Mouse (Mus musculus): Measurements from ENCODE around the gene Tsnaxip1. TPM values are rescaled to one million over a fixed set of nuclear protein-coding genes. Genes with fewer than 3 reads are reported as not detected.

The Tsnaxip1 gene
- polyA plus RNA-seq, 1 experiment from 2014 or later, result 0.19 TPM

- no peak for DNase-seq (ENCODE audit: low spot score)
- H3K4me3 ChIP-seq, result no peak overlapping the region
- peaks cover 54% of the 10 kb centered on the region for H3K36me3 ChIP-seq (replicated peaks)
- 93% methylated on average over 7 of the region's 7 CpGs for WGBS
- no peak overlapping the region for H3K27ac ChIP-seq (replicated peaks)
- no peaks in the 10 kb centered on the region for H3K4me1 ChIP-seq
- no peaks in the 10 kb centered on the region for H3K9me3 ChIP-seq
- H3K27me3 ChIP-seq (replicated peaks; ENCODE audit: low read depth, poor library complexity, severe bottlenecking), result no peaks in the 10 kb centered on the region
Observed at GRCm38 (mm10) chr8:105804797-105805196, 22.7 kb upstream of the Tsnaxip1 start.

- no peaks in the 10 kb centered on the region for H3K4me1 ChIP-seq
- peaks cover 51% of the 10 kb centered on the region for H3K36me3 ChIP-seq (replicated peaks)
- no peaks in the 10 kb centered on the region for H3K9me3 ChIP-seq
- 85% methylated on average over 3 of the region's 3 CpGs for WGBS
- no peak overlapping the region for H3K27ac ChIP-seq (replicated peaks)
- DNase-seq (ENCODE audit: low spot score), result no peak
- H3K4me3 ChIP-seq, result no peak overlapping the region
- no peaks in the 10 kb centered on the region for H3K27me3 ChIP-seq (replicated peaks; ENCODE audit: low read depth, poor library complexity, severe bottlenecking)
Observed at GRCm38 (mm10) chr8:105805346-105805745, 22.2 kb upstream of the Tsnaxip1 start.

- H3K27ac ChIP-seq (replicated peaks), result no peak overlapping the region
- H3K9me3 ChIP-seq, result no peaks in the 10 kb centered on the region
- DNase-seq (ENCODE audit: low spot score), result no peak
- no peaks in the 10 kb centered on the region for H3K4me1 ChIP-seq
- H3K27me3 ChIP-seq (replicated peaks; ENCODE audit: low read depth, poor library complexity, severe bottlenecking), result no peaks in the 10 kb centered on the region
- 87% methylated on average over 1 of the region's 1 CpGs for WGBS
- H3K4me3 ChIP-seq, result no peak overlapping the region
- H3K36me3 ChIP-seq (replicated peaks), result peaks cover 57% of the 10 kb centered on the region
Observed at GRCm38 (mm10) chr8:105805964-105806363, 21.6 kb upstream of the Tsnaxip1 start.

GRCm38 (mm10) chr8:105807766-105808165 lies 19.8 kb upstream of the Tsnaxip1 start:
- Histone ChIP-seq H3K9me3 (no peaks in the 10 kb centered on the region), H3K27ac (replicated peaks) (no peak overlapping the region), H3K4me3 (no peak overlapping the region), H3K27me3 (replicated peaks; ENCODE audit: low read depth, poor library complexity, severe bottlenecking) (no peaks in the 10 kb centered on the region), H3K36me3 (replicated peaks) (peaks cover 68% of the 10 kb centered on the region), H3K4me1 (no peaks in the 10 kb centered on the region)
- DNase-seq (ENCODE audit: low spot score), result no peak
- 91% methylated on average over 5 of the region's 5 CpGs for WGBS

- WGBS, result 94% methylated on average over 2 of the region's 2 CpGs
Observed at GRCm38 (mm10) chr8:105808480-105808879, 19.1 kb upstream of the Tsnaxip1 start.

GRCm38 (mm10) chr8:105810245-105810786 lies 17.2 kb upstream of the Tsnaxip1 start:
- Histone ChIP-seq H3K9me3 (no peaks in the 10 kb centered on the region), H3K4me1 (no peaks in the 10 kb centered on the region), H3K27ac (replicated peaks) (no peak overlapping the region), H3K27me3 (replicated peaks; ENCODE audit: low read depth, poor library complexity, severe bottlenecking) (no peaks in the 10 kb centered on the region), H3K4me3 (no peak overlapping the region), H3K36me3 (replicated peaks) (peaks cover 71% of the 10 kb centered on the region)
- no peak for DNase-seq (ENCODE audit: low spot score)
- WGBS, result 90% methylated on average over 6 of the region's 6 CpGs

More at GRCm38 (mm10) chr8:105808480-105808879, 19.1 kb upstream of the Tsnaxip1 start:
- H3K36me3 ChIP-seq (replicated peaks), result peaks cover 70% of the 10 kb centered on the region
- no peak for DNase-seq (ENCODE audit: low spot score)
- H3K27ac ChIP-seq (replicated peaks), result no peak overlapping the region
- no peak overlapping the region for H3K4me3 ChIP-seq
- no peaks in the 10 kb centered on the region for H3K4me1 ChIP-seq
- H3K27me3 ChIP-seq (replicated peaks; ENCODE audit: low read depth, poor library complexity, severe bottlenecking), result no peaks in the 10 kb centered on the region
- H3K9me3 ChIP-seq, result no peaks in the 10 kb centered on the region

GRCm38 (mm10) chr8:105811061-105811460 lies 16.5 kb upstream of the Tsnaxip1 start:
- Histone ChIP-seq H3K4me1 (no peaks in the 10 kb centered on the region), H3K27me3 (replicated peaks; ENCODE audit: low read depth, poor library complexity, severe bottlenecking) (no peaks in the 10 kb centered on the region), H3K4me3 (no peak overlapping the region), H3K9me3 (no peaks in the 10 kb centered on the region), H3K36me3 (replicated peaks) (peaks cover 69% of the 10 kb centered on the region), H3K27ac (replicated peaks) (no peak overlapping the region)
- WGBS, result 92% methylated on average over 10 of the region's 10 CpGs
- DNase-seq (ENCODE audit: low spot score), result no peak

- H3K9me3 ChIP-seq, result no peaks in the 10 kb centered on the region
- H3K4me1 ChIP-seq, result no peaks in the 10 kb centered on the region
- WGBS, result 85% methylated on average over 3 of the region's 3 CpGs
- H3K27me3 ChIP-seq (replicated peaks; ENCODE audit: low read depth, poor library complexity, severe bottlenecking), result no peaks in the 10 kb centered on the region
- H3K36me3 ChIP-seq (replicated peaks), result peaks cover 70% of the 10 kb centered on the region
- DNase-seq (ENCODE audit: low spot score), result no peak
- H3K4me3 ChIP-seq, result no peak overlapping the region
- H3K27ac ChIP-seq (replicated peaks), result no peak overlapping the region
Observed at GRCm38 (mm10) chr8:105811543-105811942, 16.0 kb upstream of the Tsnaxip1 start.

- Histone ChIP-seq H3K4me1 (no peaks in the 10 kb centered on the region), H3K27ac (replicated peaks) (no peak overlapping the region), H3K9me3 (no peaks in the 10 kb centered on the region), H3K36me3 (replicated peaks) (peaks cover 76% of the 10 kb centered on the region), H3K27me3 (replicated peaks; ENCODE audit: low read depth, poor library complexity, severe bottlenecking) (no peaks in the 10 kb centered on the region), H3K4me3 (no peak overlapping the region)
- WGBS, result 88% methylated on average over 5 of the region's 5 CpGs
- DNase-seq (ENCODE audit: low spot score), result no peak
Observed at GRCm38 (mm10) chr8:105812511-105812910, 15.0 kb upstream of the Tsnaxip1 start.

GRCm38 (mm10) chr8:105813241-105813640 lies 14.3 kb upstream of the Tsnaxip1 start:
- DNase-seq (ENCODE audit: low spot score), result no peak
- H3K36me3 ChIP-seq (replicated peaks), result peaks cover 78% of the 10 kb centered on the region
- WGBS, result 94% methylated on average over 6 of the region's 6 CpGs

GRCm38 (mm10) chr8:105819659-105820058 lies 7.9 kb upstream of the Tsnaxip1 start:
- Histone ChIP-seq H3K4me1 (no peaks in the 10 kb centered on the region), H3K27me3 (replicated peaks; ENCODE audit: low read depth, poor library complexity, severe bottlenecking) (no peaks in the 10 kb centered on the region), H3K9me3 (no peaks in the 10 kb centered on the region), H3K36me3 (replicated peaks) (peaks cover 91% of the 10 kb centered on the region), H3K27ac (replicated peaks) (no peak overlapping the region), H3K4me3 (no peak overlapping the region)
- no peak for DNase-seq (ENCODE audit: low spot score)
- WGBS, result 92% methylated on average over 3 of the region's 3 CpGs

More at GRCm38 (mm10) chr8:105813241-105813640, 14.3 kb upstream of the Tsnaxip1 start:
- Histone ChIP-seq H3K4me3 (no peak overlapping the region), H3K27me3 (replicated peaks; ENCODE audit: low read depth, poor library complexity, severe bottlenecking) (no peaks in the 10 kb centered on the region), H3K27ac (replicated peaks) (no peak overlapping the region), H3K9me3 (no peaks in the 10 kb centered on the region), H3K4me1 (no peaks in the 10 kb centered on the region)

- no peak overlapping the region for H3K4me3 ChIP-seq
- H3K36me3 ChIP-seq (replicated peaks), result peaks cover 95% of the 10 kb centered on the region
- H3K9me3 ChIP-seq, result no peaks in the 10 kb centered on the region
- H3K4me1 ChIP-seq, result peaks cover 8% of the 10 kb centered on the region
- 92% methylated on average over 1 of the region's 1 CpGs for WGBS
- no peaks in the 10 kb centered on the region for H3K27me3 ChIP-seq (replicated peaks; ENCODE audit: low read depth, poor library complexity, severe bottlenecking)
- H3K27ac ChIP-seq (replicated peaks), result no peak overlapping the region
- DNase-seq (ENCODE audit: low spot score), result no peak
Observed at GRCm38 (mm10) chr8:105820925-105821324, 6.6 kb upstream of the Tsnaxip1 start.

- peaks cover 54% of the 10 kb centered on the region for H3K36me3 ChIP-seq (replicated peaks)
- H3K9me3 ChIP-seq, result no peaks in the 10 kb centered on the region
- H3K4me1 ChIP-seq, result peaks cover 20% of the 10 kb centered on the region
- 85% methylated on average over 4 of the region's 4 CpGs for WGBS
- peak overlapping the region; percentile 78 for H3K4me3 ChIP-seq
- H3K27ac ChIP-seq (replicated peaks), result no peak overlapping the region
- no peak for DNase-seq (ENCODE audit: low spot score)
- H3K27me3 ChIP-seq (replicated peaks; ENCODE audit: low read depth, poor library complexity, severe bottlenecking), result no peaks in the 10 kb centered on the region
Observed at GRCm38 (mm10) chr8:105825506-105825905, 2.0 kb upstream of the Tsnaxip1 start.
